Mouse (Mus musculus) C2C12 (cell line): ENCODE data around the gene Antxrl. TPM values are rescaled to one million over a fixed set of nuclear protein-coding genes. Genes with fewer than 3 reads are reported as not detected.

Experiments used
- H3K27me3 ChIP-seq: one replicate; pipeline ENCODE4 v1.6.1; 2011; ENCODE audit not compliant: control insufficient read depth, insufficient read depth, insufficient read length
- H3K36me3 ChIP-seq: one replicate; pipeline ENCODE4 v1.6.1; 2011; ENCODE audit not compliant: control insufficient read depth, insufficient read depth
- H3K4me3 ChIP-seq: one replicate; pipeline ENCODE4 v1.5.1; 2011; ENCODE audit warnings: mild to moderate bottlenecking, control low read depth; ENCODE audit not compliant: poor library complexity, insufficient read depth, severe bottlenecking
- H3K79me2 ChIP-seq: one replicate; pipeline ENCODE4 v1.6.1; 2011; ENCODE audit not compliant: control insufficient read depth, insufficient read depth
- H3K79me3 ChIP-seq: one replicate; pipeline ENCODE4 v1.6.1; 2011; ENCODE audit warnings: low read depth, control low read depth
- H3ac ChIP-seq: one replicate; pipeline ENCODE3; 2011; ENCODE audit warnings: low read depth; ENCODE audit not compliant: control insufficient read depth, insufficient read length
- CEBPB ChIP-seq: IDR thresholded peaks from one replicate; pipeline ENCODE4 v1.6.1; 2011; ENCODE audit warnings: low read depth, mild to moderate bottlenecking, control low read depth, moderate library complexity
- CTCF ChIP-seq: IDR thresholded peaks from one replicate; pipeline ENCODE4 v1.5.1; 2011; ENCODE audit not compliant: control insufficient read depth, insufficient read depth, insufficient read length
- FOSL1 ChIP-seq: IDR thresholded peaks from one replicate; pipeline ENCODE4 v1.8.0; 2011; ENCODE audit warnings: mild to moderate bottlenecking, low read length; ENCODE audit not compliant: poor library complexity, insufficient read depth, severe bottlenecking
- MAX ChIP-seq: IDR thresholded peaks from one replicate; pipeline ENCODE4 v1.6.1; 2011; ENCODE audit warnings: mild to moderate bottlenecking, control low read depth
- MYOD1 ChIP-seq: IDR thresholded peaks from one replicate; pipeline ENCODE4 v1.6.1; 2011; ENCODE audit warnings: low read depth; ENCODE audit not compliant: control insufficient read depth, insufficient read length
- MYOG ChIP-seq: IDR thresholded peaks from one replicate; pipeline ENCODE4 v1.6.1; 2011; ENCODE audit not compliant: control insufficient read depth, insufficient read length; ENCODE audit errors: extremely low read depth
- USF1 ChIP-seq: IDR thresholded peaks from one replicate; pipeline ENCODE4 v1.6.1; 2011; ENCODE audit warnings: low read depth, mild to moderate bottlenecking, control low read depth, moderate library complexity
- polyA plus RNA-seq: library from polyadenylated mRNA; unstranded; fragments of >200 nt; fragmentation: generic; extraction: Trizol; gene quantifications from one replicate; pipeline ENCODE4 v1.2.1, GENCODE M21; 2012; ENCODE audit warnings: missing spikeins

The Antxrl gene
- polyA plus RNA-seq, 1 experiment: 0.01 TPM

GRCm38 (mm10) chr14:34041241-34041640 lies 11.3 kb upstream of the Antxrl start:
- TF ChIP-seq CTCF: no peak
- TF ChIP-seq MAX: no peak
- TF ChIP-seq MYOD1: no peak
- no peak for TF ChIP-seq FOSL1
- no peak for TF ChIP-seq CEBPB
- no peak for TF ChIP-seq USF1
- no peak for TF ChIP-seq MYOG
- H3ac ChIP-seq: no peak overlapping the region
- H3K27me3 ChIP-seq: no peaks in the 10 kb centered on the region
- H3K36me3 ChIP-seq: no peaks in the 10 kb centered on the region
- no peaks in the 10 kb centered on the region for H3K79me3 ChIP-seq
- no peak overlapping the region for H3K4me3 ChIP-seq
- H3K79me2 ChIP-seq: no peaks in the 10 kb centered on the region

DNA sequence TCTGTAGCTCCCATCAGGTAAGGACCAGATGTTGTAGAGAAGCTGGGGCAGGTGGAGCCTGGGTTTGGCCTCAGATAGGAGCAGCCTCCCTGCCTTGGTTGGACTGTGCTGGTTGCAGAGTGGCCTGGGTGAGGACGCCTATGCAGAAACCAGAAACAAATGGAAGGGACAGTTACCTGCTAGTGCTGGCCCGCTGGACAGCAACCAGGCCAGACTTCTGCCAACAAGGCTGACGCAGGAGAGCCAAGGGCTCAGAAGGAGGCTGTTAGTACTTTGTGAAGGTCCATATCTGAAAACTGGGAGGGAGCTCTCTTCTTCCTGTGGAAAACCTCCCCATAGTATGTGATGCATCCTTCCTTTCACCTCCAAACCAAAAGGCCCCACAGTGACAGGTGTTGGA lies 9.2 kb upstream of the Antxrl start:
- Histone ChIP-seq H3K4me3 (no peak overlapping the region), H3K27me3 (no peaks in the 10 kb centered on the region), H3K36me3 (no peaks in the 10 kb centered on the region), H3K79me2 (no peaks in the 10 kb centered on the region), H3K79me3 (no peaks in the 10 kb centered on the region), H3ac (no peak overlapping the region)
- TF ChIP-seq FOSL1 (no peak), MYOD1 (no peak), USF1 (no peak)

DNA sequence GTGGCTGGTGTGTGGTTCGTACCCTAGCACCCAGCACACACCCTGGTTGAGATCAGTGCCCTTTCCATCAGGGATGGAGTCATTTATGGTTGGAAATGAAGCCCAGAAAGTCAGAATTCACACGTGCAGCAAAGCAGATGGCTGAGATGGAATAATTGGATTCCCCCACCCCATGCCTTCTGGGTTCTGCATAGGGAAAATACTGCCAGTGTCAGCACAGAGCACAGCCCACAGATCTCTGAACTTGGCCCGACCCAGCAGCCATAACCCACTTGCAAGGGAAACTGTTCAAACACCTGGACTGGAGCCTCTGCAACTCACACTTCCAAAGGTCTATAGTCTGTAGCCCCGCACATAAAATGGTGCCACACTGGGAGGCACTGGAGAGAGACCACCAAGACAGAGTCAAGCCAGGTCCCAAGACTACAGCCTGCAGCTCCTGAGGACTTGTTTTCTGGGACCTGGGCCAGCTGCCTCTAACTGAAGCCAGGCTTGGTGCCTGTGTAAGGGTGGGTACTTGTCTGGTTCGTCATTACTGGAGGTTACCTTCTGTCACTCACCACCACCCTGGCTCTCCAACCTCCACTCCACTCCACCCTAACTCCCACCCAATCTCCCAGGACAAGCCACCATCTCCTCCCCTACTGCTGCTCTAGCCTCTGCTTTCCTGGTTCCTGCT lies 2.3 kb upstream of the Antxrl start:
- Histone ChIP-seq H3K27me3 (no peaks in the 10 kb centered on the region), H3K79me3 (no peaks in the 10 kb centered on the region), H3K36me3 (no peaks in the 10 kb centered on the region), H3ac (no peak overlapping the region), H3K79me2 (no peaks in the 10 kb centered on the region), H3K4me3 (no peak overlapping the region)
- TF ChIP-seq MYOD1: no peak
- no peak for TF ChIP-seq CEBPB
- TF ChIP-seq MYOG: no peak
- TF ChIP-seq MAX: no peak
- no peak for TF ChIP-seq CTCF
- no peak for TF ChIP-seq USF1
- no peak for TF ChIP-seq FOSL1

DNA sequence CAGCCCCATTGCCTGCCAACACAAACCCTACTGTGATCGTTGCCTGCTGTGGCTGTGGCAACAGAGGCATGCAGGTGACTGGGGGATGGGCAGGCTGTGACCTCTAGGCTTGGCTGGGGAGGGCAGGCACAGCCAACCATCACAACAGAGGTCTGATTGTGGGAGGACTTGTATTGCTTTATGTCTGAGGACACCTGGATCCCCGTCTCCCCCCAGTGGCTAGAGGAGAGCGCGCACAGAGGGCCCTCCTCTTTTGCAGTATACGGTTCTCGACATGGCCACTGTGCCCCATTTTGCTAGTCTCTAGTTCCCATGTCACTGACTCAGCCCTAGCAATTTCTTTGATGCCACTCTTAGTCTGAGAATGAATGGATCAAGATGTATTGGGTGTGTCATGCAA lies 19.2 kb downstream of the Antxrl start:
- Histone ChIP-seq H3K79me3 (no peaks in the 10 kb centered on the region), H3K79me2 (no peaks in the 10 kb centered on the region), H3K27me3 (no peaks in the 10 kb centered on the region), H3K4me3 (no peak overlapping the region), H3ac (no peak overlapping the region), H3K36me3 (no peaks in the 10 kb centered on the region)
- TF ChIP-seq CEBPB: no peak
- no peak for TF ChIP-seq FOSL1
- peak; percentile 1 for TF ChIP-seq CTCF
- TF ChIP-seq MAX: no peak
- no peak for TF ChIP-seq MYOD1
- no peak for TF ChIP-seq MYOG
- TF ChIP-seq USF1: no peak

DNA sequence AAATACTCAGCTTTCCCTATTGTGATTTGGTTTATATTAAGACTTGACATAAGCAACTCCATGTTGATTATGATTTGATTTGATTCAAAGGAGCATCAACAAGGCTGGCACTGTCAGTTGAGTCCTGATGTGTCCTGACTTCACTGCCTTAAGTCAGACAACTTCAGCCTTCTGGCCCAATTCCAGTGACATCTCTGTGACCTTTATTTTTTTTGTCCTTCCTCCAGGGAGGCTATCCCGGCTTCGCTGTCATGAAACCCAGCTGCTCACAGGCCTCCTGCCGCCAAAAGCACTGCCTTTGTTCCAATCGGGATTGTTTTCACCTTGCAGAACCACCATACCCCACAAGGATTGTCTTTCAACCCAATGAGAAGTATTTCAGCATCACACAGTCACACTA lies 22.8 kb downstream of the Antxrl start:
- Histone ChIP-seq H3K79me2 (no peaks in the 10 kb centered on the region), H3K4me3 (no peak overlapping the region), H3ac (no peak overlapping the region), H3K27me3 (no peaks in the 10 kb centered on the region), H3K36me3 (no peaks in the 10 kb centered on the region), H3K79me3 (no peaks in the 10 kb centered on the region)
- TF ChIP-seq MYOD1: no peak
- no peak for TF ChIP-seq MAX
- TF ChIP-seq MYOG: no peak
- no peak for TF ChIP-seq FOSL1
- TF ChIP-seq CEBPB: no peak
- no peak for TF ChIP-seq CTCF
- no peak for TF ChIP-seq USF1

GRCm38 (mm10) chr14:34077222-34077621 lies 24.7 kb downstream of the Antxrl start:
- Histone ChIP-seq H3K36me3 (no peaks in the 10 kb centered on the region), H3K79me3 (no peaks in the 10 kb centered on the region), H3ac (no peak overlapping the region), H3K79me2 (no peaks in the 10 kb centered on the region), H3K27me3 (no peaks in the 10 kb centered on the region), H3K4me3 (no peak overlapping the region)
- TF ChIP-seq CEBPB (no peak), MAX (no peak), FOSL1 (no peak), USF1 (no peak), CTCF (no peak), MYOG (no peak), MYOD1 (no peak)
